Mouse (Mus musculus): ENCODE results near the gene Nabp2.

DNA sequence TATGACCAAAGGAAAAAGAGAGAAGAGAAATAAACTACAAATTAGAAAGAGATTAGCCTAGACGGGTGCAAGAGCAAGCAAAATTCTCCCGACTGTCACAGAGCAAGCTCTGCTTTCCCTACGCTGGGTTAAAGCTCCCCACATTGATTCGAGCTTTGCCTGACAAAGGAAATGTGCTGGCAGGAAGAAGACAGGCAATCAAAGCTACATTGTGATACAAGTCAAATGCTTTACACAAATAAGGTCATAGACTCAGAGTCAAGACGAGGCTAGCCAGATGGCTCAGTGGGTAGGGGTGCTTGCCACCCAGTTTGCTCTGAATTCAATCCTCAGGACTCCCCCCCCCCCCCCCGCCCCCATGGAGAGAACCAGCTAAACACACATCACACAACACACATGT lies 41.3 kb downstream of the Nabp2 start:
- TF ChIP-seq CTCF (IDR thresholded peaks at IDR 0.05; ENCODE audit: low read depth, low read length): no peak
- TF ChIP-seq POLR2A (IDR thresholded peaks at IDR 0.05; ENCODE audit: extremely low read depth, insufficient read depth, low read length): no peak

Data from liver, adult 2 months (tissue).